Mouse (Mus musculus) bone marrow, adult 2 months (tissue): ENCODE data around the gene Pik3cg.

Source experiments
- CTCF ChIP-seq: fragments of 200-500 bp; IDR thresholded peaks from 2 replicates; pipeline ENCODE4 v1.5.1; 2011; ENCODE audit warnings: low read length, control low read depth; ENCODE audit not compliant: control insufficient read depth, insufficient read depth
- POLR2A ChIP-seq: fragments of 200-500 bp; IDR thresholded peaks from 2 replicates; pipeline ENCODE4 v1.6.1; 2011; ENCODE audit warnings: low read depth, mild to moderate bottlenecking, control low read depth, low read length, borderline replicate concordance; ENCODE audit not compliant: control insufficient read depth

- TF ChIP-seq CTCF: no peak
- no peak for TF ChIP-seq POLR2A
Measured at GRCm38 (mm10) chr12:32237839-32238238, 29.4 kb upstream of the Pik3cg start.
